Mouse (Mus musculus) heart, postnatal 25 days (tissue): ENCODE results near the gene Pus10. TPM values are rescaled to one million over a fixed set of nuclear protein-coding genes. Genes with fewer than 3 reads are reported as not detected.

Source experiments
- DNase-seq: peaks from one replicate; pipeline ENCODE4 v3.0.0; 2022; ENCODE audit warnings: low spot score
- intact Hi-C: fragments of 180-260 bp; cut with DNase I; formaldehyde crosslinking; loops from one replicate; pipeline ENCODE4 v1.15.1; 2025
- total RNA-seq, 2 experiments: library from RNA; stranded (reverse); gene quantifications; 2 replicates each; pipeline ENCODE4 v1.2.3; 2021

Pus10 gene
- total RNA-seq, 2 experiments from 2014 or later = 10.2 TPM

DNA sequence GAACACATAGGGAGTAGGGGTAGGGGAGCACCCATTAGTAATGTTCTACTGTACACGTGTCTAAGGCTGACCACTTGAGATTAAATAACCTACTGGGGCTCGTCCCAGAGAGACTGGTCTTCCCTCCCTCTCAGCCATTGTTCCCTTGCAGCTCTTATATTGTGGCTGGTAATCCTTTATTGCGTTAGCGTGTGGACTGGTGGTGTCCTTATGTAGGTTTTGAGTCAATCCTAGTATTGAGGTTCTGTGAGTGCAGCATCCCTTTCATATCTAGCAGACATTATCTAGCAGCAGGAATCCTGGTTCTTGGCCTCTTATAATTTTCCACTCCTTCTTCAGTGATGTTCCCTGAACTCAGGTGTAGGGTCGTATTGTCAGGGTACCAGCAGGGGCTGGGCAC is 21.2 kb downstream of the Pus10 start:
- DNase-seq = no peak
- intact Hi-C loops = no loop called here

DNA sequence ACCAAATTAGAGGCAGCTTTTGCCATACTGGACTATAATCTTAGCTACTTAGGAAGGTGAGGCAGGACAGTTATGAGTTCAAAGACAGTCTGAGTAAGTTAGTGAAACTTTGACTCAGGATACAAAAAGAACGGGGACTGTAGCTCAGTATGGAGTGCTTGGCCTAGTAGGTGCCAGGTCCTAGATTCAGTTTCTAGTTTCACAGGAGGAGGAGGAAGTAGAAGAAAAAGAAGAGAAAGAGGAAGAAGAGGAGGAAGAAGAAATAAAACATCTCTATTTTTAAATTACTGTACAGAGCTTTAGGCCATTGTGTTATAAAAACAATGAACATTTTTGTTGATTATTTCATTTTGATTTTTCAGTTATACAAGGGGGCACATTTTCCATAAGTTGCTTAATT is 22.6 kb downstream of the Pus10 start:
- intact Hi-C loops = no loop called here
- DNase-seq = no peak

DNA sequence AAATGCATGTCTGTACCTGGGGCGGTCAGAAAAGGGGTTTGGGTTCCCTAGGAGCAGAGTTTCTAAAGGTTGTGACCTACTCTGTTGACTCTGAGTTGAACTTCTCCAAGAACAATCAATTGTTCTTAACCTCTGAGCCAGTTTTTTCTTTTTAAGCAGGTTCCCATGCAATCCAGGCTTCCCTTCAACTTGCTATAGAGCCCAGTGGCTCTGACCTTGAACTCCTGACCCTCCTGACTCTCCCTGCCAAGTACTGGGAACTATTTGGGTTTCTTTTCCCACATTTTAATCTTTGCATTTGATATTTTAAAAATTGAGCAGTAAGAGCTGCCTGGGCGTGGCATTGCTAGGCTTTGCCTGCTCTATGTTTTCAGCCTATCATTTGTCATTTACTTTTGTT is 27.8 kb downstream of the Pus10 start:
- DNase-seq = no peak
- intact Hi-C loops = no loop called here

DNA sequence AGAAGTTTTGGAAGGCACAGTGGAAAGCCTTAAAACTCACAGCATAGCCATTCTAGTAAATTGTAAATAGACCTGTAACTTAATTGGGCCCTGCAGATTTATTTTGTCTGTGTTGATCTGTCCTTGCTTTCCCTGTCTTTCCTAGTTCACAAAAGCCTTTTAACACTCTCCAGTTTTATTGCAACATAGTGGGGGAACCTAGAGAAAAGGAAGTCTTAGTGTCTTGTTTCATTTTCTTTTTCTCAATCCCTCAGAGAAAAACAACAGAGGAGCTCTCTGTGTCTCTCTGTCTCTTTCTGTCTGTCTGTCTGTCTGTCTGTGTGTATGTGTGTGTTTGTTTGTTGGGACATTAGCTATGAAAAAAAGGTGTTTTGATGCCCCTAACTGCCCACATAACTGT is 30.4 kb downstream of the Pus10 start:
- DNase-seq = no peak
- intact Hi-C loops = no loop called here

DNA sequence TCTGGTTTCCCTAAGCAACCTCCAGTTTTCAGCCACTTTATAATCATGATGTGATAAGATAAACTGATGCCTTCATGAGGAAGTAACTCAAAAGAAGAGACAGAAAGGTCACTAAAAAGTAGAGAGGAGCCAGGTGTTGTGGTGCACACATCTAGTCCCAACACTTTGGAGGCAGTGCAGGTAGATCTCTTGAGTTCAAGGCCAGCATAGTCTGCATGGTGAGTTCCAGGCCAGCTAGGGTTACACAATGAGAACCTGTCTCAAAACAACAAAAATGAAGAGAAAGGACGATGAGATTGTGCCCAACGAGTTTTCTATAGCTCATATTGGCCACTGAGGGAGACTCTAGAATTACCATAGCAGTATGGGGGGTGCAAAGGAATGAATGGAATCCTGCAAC is 33.1 kb downstream of the Pus10 start:
- DNase-seq = no peak
- intact Hi-C loops = no loop called here

DNA sequence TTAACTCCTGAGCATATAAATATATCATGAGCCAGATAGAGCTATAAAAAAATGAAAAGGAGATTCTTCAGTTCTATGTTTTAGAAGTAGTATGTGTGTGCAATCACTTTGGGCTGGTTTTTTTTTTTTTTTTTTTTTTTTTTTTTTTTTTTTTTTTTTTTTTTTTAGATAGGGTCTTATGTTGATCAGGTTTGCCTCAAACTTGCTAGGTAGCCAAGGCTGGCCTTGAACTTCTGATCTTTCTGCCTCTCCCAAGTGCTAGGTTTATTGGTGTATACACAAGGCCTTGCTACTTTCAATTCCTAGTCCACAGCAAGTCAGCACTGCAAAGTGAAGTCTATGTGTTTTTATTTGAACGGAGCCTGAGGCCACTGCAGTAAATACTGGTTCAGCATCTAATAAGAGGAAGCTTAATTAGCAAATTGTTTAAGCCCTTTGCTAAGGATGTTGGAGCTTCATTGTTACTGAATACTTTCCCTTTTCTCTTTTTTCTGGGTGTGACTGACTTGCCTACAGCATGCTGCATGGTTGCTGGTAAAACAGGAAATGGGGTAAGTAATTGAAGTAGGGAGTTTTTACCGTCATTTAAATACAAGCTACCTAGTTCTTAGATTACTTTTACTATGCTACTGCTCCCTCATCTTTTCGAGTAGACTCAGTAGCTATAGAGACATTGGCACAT is 34.1 kb downstream of the Pus10 start:
- no peak for DNase-seq
- intact Hi-C loops = no loop called here

DNA sequence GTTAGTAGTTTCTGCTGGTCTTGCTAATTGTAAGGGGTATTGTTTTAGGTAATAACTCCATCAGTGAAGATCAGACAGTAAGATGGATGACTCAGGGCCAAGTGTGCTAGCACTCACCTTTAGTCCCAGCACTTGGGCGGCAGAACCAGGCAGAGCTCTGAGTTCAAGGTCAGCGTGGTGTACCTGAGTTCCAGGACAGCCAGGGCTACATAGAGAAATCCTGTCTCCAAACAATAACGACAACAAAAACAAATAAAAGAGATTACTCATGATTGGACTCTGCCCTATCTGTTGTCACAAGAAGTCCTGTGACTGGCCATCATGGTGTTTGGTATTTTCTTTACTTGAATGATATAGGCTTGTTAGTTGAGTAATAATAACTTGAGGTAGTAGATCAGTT is 36.4 kb downstream of the Pus10 start:
- intact Hi-C loops = no loop called here
- DNase-seq = no peak

DNA sequence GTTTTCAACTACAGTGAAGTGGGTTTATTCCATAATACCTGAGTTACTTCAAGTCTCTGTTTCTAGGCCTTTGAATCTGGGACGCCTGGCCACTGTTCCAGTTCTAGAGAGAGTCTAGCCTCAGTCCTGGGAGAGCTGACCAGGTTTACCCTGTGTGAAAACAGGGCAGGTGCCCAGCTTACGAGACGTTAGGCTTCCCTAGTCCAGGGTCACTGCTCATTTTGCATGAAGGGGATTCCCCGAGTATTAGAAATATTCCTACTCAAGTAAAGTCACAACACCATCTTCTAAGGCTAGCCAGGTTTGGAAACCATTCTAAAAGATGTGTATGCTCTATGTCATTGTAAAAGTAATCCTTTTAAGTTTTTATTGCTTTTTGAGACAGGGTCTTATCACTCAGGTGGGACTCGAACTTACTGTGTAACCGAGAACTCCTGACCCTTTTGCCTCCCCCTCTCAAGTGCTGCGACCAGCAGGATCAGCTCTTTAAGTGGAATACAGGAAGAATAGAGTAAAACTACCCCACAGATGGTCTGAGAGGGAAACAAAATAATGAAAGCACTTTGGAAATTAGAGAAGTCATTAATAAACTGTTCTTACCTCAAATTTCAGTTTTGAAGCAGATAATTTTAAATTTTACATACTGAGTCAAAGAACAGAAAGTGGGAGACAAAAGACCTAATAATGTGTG is 39.3 kb downstream of the Pus10 start:
- DNase-seq = no peak
- intact Hi-C loops = no loop called here

DNA sequence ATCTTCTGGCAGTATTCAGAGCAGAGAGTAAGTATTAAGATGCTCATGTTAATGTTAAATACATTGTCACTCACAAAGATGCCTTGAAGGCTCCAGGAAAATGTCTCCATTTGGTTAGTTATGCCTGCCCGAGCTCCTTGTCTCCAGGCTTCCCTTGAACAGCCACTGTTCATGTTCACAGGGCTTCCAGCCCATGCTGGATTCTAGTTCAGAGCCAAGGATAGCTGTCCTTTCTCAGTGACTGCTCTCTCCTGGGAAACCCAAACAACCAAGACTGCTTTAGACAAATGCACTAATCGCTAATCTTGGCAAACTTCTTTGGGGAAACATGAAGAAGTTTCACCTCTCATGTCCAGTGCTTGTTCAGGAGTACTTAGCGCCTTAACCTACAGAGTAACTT is 46.8 kb downstream of the Pus10 start:
- intact Hi-C loops = no loop called here
- no peak for DNase-seq

DNA sequence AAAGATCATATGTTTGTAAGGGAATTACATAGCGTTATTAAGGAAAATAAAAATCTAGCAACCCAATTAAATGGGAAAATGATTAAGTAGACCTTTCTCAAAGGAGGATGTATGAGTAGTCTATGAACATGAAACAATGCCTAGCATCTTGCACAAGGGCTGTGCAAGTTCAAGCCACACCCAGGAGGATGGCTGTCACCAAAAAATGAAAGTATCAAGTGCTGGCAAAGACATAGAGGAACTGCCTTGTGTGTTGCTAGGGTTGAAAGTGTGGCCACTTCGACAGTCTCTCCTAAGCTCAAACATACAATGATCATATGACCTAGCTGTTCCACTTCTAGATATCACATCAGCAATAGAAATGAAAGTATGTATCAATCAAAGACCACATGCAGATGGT is 53.4 kb downstream of the Pus10 start:
- intact Hi-C loops = no loop called here

DNA sequence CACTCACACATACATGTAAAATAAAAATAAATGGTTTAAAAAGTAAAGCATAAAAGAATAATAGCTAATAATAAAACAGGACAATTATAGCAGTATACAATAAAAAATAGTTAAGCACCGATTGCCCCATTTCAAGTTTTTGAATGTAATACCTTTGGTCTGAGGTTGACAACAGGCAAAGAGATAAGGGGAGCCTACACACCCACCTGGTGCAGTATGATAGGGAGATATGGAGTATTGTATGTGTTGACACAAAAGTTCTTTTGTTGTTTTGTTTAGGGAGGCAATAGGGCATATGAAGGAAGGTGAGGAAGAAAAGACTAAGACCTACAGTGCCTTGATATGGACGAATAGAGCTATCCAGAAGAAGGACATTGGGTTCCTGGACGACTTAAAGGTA is 54.4 kb downstream of the Pus10 start:
- intact Hi-C loops = no loop called here
- no peak for DNase-seq

More for the DNA sequence above, 53.4 kb downstream of the Pus10 start:
- DNase-seq = no peak

DNA sequence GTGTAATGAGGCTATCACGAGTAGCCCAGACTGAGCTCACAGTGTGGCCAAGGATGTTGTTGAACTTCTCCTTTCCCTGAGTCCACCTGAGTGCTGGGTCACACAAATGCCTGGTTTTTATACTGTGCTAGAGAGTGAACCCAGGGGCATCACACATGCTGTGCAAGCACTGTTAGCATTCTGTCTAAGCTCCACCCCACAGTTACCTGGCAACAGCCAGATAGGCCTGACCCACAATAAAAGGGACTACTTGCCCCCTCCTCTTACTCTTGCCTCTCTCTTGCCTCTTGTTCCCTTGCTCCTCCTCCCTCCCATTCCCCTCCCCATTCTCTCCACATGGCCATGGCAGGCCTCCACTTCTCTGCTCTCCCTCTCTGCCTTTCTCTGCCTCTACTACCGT is 56.9 kb downstream of the Pus10 start:
- intact Hi-C loops = no loop called here

DNA sequence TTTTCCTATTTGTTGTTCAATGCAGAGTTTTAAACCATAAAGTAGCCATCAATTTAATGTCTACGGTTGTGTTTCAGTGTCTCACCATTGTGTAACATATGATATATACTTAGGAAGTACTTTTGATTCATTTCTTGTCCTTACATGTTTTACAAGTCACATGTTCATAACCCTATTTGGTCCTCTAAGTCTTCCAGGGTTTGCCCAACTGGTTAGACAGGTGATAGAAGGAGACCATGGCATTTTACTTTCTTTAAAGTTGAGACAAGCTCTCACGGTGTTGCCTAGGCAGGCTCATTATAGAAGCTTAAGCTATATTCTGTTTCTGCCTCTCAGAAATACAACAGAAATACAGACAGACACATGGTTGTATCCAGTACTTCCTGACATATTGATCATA is 60.4 kb downstream of the Pus10 start:
- no peak for DNase-seq
- intact Hi-C loops = no loop called here

More for the DNA sequence above, 56.9 kb downstream of the Pus10 start:
- no peak for DNase-seq

DNA sequence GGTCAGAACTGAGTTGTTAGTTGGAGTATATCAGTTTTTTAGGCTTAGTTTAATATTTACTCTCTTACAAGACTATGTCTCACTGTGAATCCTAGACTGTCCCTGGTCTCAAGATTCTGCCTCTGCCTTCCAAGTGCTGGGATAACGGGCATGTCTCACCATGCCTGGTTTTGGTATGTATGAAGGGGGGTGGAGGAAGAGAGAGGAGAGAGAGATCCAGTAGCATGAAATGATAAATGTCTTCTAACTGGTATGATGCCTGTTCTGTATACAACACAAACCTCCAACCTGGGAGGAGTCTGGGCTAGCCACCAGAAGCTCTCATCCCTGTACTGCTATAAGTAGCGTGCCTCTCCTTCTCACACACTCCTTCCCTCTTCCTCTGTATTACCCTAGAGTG is 61.0 kb downstream of the Pus10 start:
- DNase-seq = no peak
- intact Hi-C loops = no loop called here

DNA sequence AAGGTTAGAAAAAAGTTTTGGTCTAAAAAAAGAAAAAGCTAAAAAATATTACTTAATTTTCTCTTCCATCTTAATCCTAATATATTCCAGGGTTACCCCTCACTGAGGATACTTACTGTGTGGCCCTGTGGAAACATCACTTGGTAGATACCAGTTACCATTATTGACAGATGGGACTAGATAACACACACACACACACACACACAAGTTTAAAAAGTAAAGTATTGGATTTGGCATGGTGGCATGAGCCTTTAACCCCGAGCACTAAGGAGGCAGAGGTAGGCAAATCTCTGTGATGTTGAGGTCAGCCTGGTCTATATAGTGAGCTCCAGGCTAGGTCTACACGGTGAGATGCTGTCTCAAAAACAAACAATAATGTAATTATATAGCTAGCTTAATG is 62.7 kb downstream of the Pus10 start:
- intact Hi-C loops = no loop called here
- no peak for DNase-seq

DNA sequence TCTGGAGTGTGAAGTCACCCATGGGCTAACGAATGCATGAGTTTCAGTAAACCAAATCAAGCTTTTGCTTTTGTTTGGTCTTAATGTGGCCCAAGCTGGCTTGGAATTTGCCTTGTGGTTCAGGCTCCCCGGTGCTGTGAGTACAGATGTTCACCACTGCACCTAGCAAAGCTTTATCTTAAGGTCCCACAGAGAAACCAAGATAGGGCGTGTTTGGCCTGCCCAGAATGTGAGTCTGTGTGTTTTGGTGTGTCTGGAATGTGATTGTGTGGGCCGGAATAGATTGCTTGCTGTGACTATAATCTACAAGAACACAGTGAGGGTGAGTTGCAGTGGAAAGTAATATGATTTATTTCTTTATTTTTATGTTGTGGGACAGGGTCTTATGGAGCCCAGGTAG is 64.6 kb downstream of the Pus10 start:
- no peak for DNase-seq
- intact Hi-C loops = no loop called here

DNA sequence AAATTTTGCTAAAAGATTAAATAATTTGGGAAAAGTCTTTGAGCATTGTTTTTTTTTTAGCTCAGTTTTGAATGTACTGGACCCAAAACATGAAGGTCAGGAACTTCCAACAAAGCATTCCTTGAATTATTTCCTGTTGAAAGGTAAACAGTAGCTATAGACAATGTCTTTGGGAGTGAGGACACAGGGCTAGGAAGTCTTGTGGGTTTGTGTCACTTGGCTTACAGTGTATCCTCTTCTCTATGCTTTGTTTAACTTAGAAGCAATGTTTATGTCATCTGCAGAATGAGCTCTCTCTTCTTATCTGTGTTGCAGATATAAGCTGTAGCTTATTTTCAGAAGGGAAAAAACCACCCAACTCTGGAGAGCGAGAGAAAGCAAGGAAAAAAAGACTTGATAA is 67.4 kb downstream of the Pus10 start:
- intact Hi-C loops = no loop called here
- DNase-seq = no peak

DNA sequence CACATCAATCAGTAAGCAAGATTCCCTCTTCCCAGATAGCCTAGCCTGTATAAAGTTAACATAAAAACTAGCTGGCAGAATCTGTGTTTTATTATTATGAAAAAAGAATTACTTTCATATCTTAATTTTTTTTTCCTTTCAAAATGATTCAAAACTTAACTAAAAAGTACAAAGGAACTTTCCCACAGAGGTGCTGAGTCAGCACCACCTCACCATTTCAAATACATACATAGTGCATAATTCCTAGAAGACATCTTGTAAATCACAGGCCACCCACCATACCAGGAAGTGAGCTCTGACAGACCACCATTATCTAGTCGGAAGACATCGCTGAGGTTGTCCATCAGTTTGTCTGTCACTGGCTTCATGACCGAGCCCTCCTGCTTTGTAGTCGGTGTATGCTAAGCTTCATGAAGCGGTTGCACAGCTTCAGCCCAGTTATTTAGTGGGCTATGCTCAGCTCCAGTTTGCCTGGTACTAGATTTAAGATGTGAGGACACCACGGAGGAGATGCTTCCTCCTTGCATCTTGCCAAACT is 69.3 kb downstream of the Pus10 start:
- intact Hi-C loops = no loop called here
- no peak for DNase-seq

DNA sequence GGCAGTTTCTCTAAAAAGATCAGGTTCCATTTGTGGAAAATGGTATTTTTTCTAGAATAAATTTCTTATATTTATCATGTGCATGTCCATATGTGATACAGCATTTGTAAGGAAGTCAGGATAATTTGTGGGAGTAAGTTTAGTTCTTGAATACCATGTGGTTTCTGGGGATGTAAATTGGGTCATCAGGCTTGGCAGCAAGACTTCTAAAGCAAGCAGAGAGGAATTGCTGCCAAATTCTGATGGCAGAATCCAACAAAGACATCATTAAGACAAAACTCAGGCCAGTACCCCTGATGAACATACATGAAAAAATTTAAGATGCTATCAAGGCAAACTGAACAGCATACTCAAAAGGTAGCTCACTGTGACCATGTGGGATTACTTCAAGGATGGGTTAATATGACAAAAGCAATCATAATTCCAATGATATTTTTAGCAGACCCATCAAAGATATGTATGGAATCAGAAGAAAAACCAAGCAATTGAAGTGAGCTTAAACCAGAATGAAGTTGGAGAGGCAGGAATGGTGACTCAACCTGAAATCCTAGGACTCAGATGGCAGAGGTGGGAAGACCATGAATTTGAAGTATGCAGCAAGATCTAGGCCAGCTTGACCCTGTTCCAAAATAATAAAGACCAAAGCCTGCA is 70.5 kb downstream of the Pus10 start:
- no peak for DNase-seq
- intact Hi-C loops = no loop called here

DNA sequence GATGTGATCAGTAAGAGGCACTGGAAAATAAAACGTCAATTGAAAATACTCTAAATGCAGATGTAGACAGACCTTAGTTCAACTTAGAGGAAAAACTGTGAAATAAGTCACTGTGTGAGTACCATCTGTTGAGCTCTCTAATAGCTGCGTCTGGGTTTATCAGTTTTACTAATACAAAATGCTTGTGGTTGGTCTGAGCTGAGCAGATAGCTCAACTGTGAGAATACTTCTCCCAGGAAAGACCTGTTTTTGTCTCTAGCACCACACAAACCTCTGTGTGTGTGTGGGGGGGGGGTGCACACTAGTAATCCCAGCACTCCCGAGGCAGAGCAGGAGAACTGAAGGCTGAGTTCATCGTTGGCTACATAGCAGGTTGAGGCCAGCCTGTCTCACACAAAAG is 75.4 kb downstream of the Pus10 start:
- no peak for DNase-seq
- intact Hi-C loops = loop anchor here (5.0 kb wide), 1 partner anchor 136 kb away; no protein-coding TSS in a partner anchor

DNA sequence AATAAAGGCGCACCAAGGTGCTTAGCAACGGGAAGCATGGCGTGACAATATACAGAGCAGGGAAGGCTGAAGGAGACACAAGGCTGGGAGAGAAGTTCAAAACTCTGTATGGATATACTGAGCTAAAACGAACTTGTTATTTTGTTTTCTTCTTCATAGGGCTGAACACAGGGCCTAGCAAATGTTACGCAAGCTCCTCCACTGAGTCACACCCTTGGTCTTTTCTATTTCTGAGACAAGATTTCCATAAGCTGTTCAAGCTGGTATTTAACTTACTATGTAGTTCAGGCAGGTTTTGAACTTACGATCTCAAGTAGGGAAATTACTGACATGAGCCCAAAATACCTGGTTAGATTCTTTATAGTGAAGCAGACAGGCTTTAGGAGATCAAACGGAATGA is 75.9 kb downstream of the Pus10 start:
- intact Hi-C loops = loop anchor here (5.0 kb wide), 1 partner anchor 136 kb away; no protein-coding TSS in a partner anchor

More for the DNA sequence above, 75.9 kb downstream of the Pus10 start:
- DNase-seq = no peak
